Mouse (Mus musculus) thymus, adult 2 months (tissue): Measurements from ENCODE around the gene Ezh1.

Experiments used
- CTCF ChIP-seq: fragments of 200-500 bp; IDR thresholded peaks from 2 replicates; pipeline ENCODE4 v1.5.1; 2012; ENCODE audit warnings: mild to moderate bottlenecking, control low read depth, low read length, moderate library complexity, borderline replicate concordance; ENCODE audit not compliant: control insufficient read depth, poor library complexity, insufficient read depth; ENCODE audit errors: extremely low read depth
- POLR2A ChIP-seq: fragments of 200-500 bp; IDR thresholded peaks from 2 replicates; pipeline ENCODE4 v1.6.1; 2012; ENCODE audit warnings: mild to moderate bottlenecking, low read length, control low read depth, moderate library complexity; ENCODE audit not compliant: control insufficient read depth, poor library complexity, insufficient read depth; ENCODE audit errors: extremely low read depth

DNA sequence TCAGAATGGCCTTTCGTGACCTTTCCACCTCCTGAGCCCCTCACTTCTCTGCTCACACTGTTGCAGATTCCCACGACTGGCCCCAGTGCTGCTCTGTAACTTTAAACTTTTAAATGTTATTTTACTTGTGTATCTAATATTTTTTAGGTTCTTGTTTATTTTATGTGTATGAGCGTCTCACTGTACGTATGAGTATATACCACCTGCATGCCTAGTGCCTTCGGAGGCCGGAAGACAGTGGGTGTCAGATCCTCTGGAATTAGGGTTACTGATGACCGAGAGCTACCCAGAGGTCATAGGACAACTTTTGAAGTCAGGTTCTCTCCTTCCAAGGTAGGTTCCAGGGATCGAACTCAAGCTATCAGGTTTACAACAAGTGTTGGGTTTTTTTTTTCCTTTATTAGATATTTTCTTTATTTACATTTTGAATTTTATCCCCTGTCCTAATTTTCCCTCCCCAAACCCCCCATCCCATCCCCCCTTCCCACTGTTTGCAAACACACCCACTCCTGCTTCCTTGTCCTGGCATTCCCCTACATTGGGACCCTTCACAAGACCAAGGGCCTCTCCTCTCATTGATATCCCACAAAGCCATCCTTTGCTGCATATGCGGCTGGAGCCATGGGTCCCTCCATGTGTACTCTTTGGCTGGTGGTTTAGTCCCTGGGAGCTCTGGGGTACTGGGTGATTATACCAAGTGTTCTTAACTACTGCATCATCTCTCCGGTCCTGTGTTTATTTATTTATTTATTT, 83.9 kb downstream of the Ezh1 start:
- TF ChIP-seq POLR2A (no peak), CTCF (no peak)
